Mouse (Mus musculus) megakaryocyte, embryonic 14.5 days (primary cell): ENCODE measurements around the gene Jak3.

Source experiments
- FLI1 ChIP-seq: IDR thresholded peaks from 2 replicates; pipeline ENCODE4 v1.6.1; 2012; ENCODE audit warnings: low read length, inconsistent platforms, mixed read lengths
- GATA1 ChIP-seq: IDR thresholded peaks from 3 replicates; pipeline ENCODE4 v1.6.1; 2012; ENCODE audit warnings: mixed read lengths, low read length, inconsistent platforms, borderline replicate concordance

DNA sequence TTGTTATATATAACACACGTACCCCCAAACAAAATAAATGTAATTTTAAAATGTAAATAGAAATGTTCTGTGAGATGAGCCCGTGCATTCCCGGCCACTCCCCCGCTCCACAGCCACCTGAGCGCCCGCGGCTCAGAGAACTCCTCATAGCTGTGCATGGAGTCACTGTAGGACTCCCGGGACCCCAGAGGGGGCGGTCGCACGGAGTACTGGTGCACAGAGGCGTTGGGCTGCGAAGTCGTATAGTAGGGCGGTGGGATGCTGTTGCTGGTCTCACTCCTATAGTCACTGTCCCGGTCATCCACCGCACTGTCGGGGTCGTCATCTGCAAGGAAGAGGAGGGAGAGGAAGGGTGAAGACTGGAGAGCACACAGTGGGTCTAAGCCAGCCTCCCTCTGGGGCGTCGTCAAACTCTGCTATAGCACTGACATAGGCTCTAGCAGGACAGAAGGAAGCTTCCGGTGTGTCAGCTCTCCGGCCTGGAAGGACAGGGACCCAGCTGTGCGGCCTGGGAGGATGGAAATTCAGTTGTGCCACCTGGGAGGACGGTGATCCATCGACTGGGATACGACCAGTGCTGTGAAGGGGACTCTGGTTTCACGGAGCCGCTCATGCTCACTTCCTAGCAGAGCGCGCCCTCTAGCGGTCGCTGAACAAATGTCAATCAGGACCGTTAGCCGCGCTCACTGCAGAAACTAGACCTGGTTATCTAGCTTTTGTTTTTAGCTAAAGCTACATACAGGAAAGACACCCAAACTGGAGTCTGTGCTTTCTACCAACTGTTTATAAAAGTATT lies 15.6 kb upstream of the Jak3 start:
- TF ChIP-seq GATA1 (no peak), FLI1 (no peak)
